Mouse (Mus musculus) naive thymus-derived CD4-positive, alpha-beta T cell, adult 2 months (primary cell): Measurements from ENCODE around the gene Krt80.
"Not testable (repeated sequence)": the region's sequence is repeated elsewhere in the genome, so short reads cannot be mapped to it uniquely, and the experiment has no call there.

ENCODE experiments used
- DNase-seq: peaks from one replicate; pipeline ENCODE4 v3.0.0-alpha.2; 2011; ENCODE audit warnings: low read depth

Gene Krt80

DNA sequence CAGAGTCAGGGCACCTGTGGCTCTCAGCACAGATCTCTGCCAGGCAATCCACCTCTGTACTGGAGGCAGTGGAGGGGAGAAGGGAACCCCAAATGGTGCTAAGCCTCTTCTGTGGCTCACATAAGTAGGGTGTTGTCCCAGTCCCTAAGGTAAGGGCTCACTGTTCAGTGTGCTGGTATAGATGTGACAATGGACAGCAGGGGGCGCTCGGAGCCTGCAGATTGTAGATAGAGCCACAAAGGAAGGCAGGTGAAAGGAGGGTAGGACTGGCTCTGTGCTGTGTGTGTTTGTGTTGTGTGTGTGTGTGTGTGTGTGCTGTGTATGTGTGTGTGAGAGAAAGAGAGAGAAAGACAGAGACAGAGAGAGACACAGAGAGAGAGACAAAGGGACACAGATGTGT, 30.4 kb downstream of the Krt80 start:
- DNase-seq, result peak; percentile 80

- DNase-seq, result no peak
Observed at GRCm38 (mm10) chr15:101338359-101338758, 31.6 kb downstream of the Krt80 start.

- DNase-seq, result no peak
Observed at GRCm38 (mm10) chr15:101336474-101337174, 33.3 kb downstream of the Krt80 start.

- DNase-seq, result no peak
Observed at GRCm38 (mm10) chr15:101333648-101334047, 36.3 kb downstream of the Krt80 start.

- no peak for DNase-seq
Observed at GRCm38 (mm10) chr15:101333165-101333564, 36.8 kb downstream of the Krt80 start.

DNA sequence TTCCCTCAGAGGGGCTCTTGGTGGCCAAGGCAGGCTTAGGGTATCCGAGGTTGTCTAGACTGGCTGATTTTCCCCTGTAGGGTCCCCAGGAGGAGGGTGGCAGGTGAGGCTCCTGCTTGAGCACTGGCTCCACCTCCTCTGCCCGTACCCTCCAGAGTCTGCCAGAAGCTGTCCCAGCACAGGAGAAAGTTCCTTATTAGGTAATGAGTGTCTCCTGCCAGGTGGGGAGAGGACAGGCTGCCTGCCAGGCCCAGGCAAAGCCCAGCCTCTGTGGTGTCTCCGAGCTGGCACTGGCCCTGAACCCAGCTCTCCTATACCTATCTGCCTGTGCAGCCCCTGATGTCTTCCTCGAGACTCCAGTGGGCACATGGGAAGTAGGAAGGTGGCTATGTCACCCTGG, 37.6 kb downstream of the Krt80 start:
- no peak for DNase-seq

DNA sequence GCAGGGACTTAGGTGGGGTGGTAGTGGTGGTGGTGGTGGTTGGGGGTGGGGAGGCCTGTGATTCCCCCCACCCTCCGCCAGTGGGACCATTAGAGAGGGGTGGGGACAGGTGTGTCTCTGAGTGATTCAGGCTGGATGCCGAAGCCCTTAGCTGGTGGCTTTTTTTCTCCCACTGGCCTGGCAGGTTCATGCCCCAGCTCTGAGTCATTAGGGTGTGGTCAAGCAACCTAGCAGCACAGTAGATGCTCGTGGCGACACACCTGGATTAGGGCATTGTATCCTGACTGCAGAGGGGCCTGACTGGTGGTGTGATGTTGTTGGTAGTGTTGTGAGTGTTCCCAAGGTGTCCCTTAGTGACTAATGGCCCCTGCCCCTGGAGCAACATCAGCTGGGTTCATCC, 38.9 kb downstream of the Krt80 start:
- no peak for DNase-seq

GRCm38 (mm10) chr15:101329564-101329892, 40.4 kb downstream of the Krt80 start:
- no peak for DNase-seq

DNA sequence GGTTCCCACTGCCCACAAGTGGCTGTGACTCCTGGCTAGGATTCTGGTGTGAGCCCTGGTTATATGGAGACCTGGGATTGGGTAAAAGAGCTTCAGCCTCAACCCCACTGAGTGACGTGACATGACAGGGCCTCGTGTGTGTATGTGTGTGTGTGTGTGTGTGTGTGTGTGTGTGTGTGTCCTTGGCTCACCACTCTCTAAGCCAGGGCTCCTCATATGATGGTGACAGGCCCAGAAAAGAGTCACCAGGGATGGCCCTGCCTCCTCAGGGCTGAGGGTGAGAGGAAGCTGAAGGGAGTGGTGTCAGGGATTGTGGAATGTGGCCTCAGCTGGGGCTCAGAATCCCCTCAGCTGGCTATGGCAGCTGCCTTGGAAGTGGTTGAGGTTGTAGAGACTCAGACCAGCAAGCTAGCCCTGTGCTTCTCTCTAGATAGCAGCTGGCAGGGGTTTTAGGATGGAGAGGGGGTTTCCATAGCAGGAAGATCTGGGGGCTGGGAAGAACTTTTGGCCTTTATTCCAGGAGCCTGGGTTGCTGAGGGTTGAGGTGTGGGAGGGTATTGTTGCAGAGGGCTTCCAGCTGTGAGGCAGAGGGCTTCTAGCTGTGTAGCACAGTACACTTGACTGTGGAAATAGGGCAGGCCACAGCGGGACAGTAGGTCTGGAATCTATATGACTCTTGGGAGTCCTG, 40.9 kb downstream of the Krt80 start:
- DNase-seq, result no peak

DNA sequence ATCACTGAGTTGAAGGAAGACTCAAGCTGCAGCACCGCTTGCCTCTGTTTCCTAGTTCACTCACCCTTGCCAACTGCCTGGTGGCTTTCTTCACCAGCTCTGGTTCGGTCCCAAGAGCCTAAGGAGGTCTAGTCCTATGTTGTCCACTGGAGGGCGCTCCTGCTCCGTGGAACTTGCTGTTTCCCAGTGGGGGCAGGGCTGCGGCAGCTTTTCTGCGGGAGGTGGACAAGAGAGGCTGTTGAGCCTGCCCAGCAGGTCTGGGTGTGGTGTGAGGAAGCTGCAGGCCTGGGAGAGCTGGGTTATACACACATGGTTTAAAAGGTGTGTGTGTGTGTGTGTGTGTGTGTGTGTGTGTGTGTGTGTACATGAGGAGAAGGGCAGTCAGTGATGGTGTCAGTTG, 42.7 kb downstream of the Krt80 start:
- DNase-seq, result peak; percentile 62

GRCm38 (mm10) chr15:101325991-101326534, 43.9 kb downstream of the Krt80 start:
- no peak for DNase-seq

- not testable (repeated sequence) for DNase-seq
Observed at GRCm38 (mm10) chr15:101324409-101324808, 45.6 kb downstream of the Krt80 start.

- peak; percentile 26 for DNase-seq
Observed at GRCm38 (mm10) chr15:101323511-101323910, 46.5 kb downstream of the Krt80 start.

GRCm38 (mm10) chr15:101322640-101323039, 47.3 kb downstream of the Krt80 start:
- DNase-seq, result no peak

- DNase-seq, result no peak
Observed at GRCm38 (mm10) chr15:101322106-101322505, 47.9 kb downstream of the Krt80 start.

- DNase-seq, result no peak
Observed at GRCm38 (mm10) chr15:101321126-101321525, 48.8 kb downstream of the Krt80 start.

DNA sequence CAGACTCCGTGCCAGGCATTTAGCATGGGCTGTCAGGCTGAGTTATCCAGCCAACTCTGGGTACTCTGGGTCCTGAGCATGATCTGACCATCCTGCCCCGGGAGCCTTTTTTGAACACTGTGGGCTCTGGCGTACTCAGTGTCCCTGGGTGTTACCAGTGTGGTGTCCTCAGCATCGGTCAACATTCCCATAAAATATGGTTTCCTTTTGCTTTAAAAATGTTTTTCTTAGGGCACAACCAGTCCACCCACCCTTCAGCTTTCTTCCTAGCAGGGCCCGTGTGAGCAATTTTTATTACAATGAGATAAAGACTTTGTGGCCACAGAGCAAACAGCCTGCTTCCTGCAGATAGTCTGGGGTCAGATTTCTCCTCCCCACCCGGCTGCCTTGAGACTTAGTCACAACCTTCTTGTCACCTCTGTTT, 49.3 kb downstream of the Krt80 start:
- no peak for DNase-seq

- no peak for DNase-seq
Observed at GRCm38 (mm10) chr15:101320010-101320617, 49.8 kb downstream of the Krt80 start.

GRCm38 (mm10) chr15:101318889-101319765, 50.8 kb downstream of the Krt80 start:
- no peak for DNase-seq

GRCm38 (mm10) chr15:101317814-101318500, 52.0 kb downstream of the Krt80 start:
- no peak for DNase-seq
